8 mouse cellular contexts compared by ENCODE assay signal in the genomic region with DNA sequence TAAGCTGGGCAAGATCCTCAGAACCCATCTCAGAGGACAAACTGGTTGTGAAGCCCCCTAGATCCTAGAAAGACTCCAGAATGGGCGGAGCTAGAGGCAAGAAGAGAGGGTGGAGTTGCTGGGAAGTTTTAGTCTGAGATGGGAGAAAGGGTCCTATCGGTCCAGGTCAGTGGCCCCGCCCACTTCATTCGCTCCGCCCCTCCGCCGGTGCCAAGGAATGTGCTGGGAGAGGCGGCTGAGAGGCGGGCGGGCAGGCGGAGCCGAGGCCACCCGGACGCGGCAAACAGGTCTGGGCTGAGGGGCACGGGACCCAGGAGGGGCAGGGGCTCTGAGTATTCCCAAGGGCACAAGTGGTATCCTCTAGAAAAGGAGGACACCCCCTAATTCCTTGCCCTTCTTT. TPM values are rescaled to one million over a fixed set of nuclear protein-coding genes. Genes with fewer than 3 reads are reported as not detected.
A peak's percentile ranks its signal among the peaks of the same experiment; 100 is the strongest.
DNase-seq lines count a peak whose midpoint lies in the region; ATAC-seq and TF ChIP-seq lines count a peak whose summit lies in the region.

Gene Paqr6, plus strand, starts transcription at position 248 of the 400 bp plus-strand sequence.

- no peak; the same call in 1 of the 2 replicates for ATAC-seq in forebrain, embryonic 11.5 days (replicated peaks; ENCODE audit: low FRiP score)
- ATAC-seq in forebrain, postnatal 0 days = no peak
- ATAC-seq in embryonic facial prominence, embryonic 11.5 days (replicated peaks; ENCODE audit: insufficient number of reproducible peaks, low FRiP score, low TSS enrichment, low read depth) = no peak
- peak; percentile 74 for ATAC-seq in heart, embryonic 12.5 days (ENCODE audit: insufficient number of reproducible peaks, low FRiP score)
- peak; percentile 47 for ATAC-seq in kidney, embryonic 16.5 days (ENCODE audit: low FRiP score, low TSS enrichment)
- no peak for ATAC-seq in monocyte, adult 5-6 weeks (replicated peaks; ENCODE audit: insufficient number of reproducible peaks, low FRiP score, low TSS enrichment, poor library complexity, severe bottlenecking)

- no peak within 1 kb of the TSS for H3K9ac ChIP-seq in forebrain, embryonic 11.5 days (ENCODE audit: low read length)
- no peak within 1 kb of the TSS for H3K9ac ChIP-seq in forebrain, postnatal 0 days
- H3K9ac ChIP-seq in embryonic facial prominence, embryonic 11.5 days (replicated peaks; ENCODE audit: low read length) = no peak within 1 kb of the TSS
- H3K9ac ChIP-seq in heart, embryonic 12.5 days = no peak within 1 kb of the TSS; the same call in 1 of the 2 replicates
- peak within 1 kb of the TSS; percentile 23; the same call in 1 of the 2 replicates for H3K9ac ChIP-seq in kidney, embryonic 16.5 days (replicated peaks; ENCODE audit: low read length)

- WGBS in forebrain, embryonic 11.5 days = 3% methylated on average over 16 of the region's 16 CpGs
- WGBS in forebrain, postnatal 0 days = 3% methylated on average over 16 of the region's 16 CpGs
- under 1% methylated on average over 16 of the region's 16 CpGs for WGBS in embryonic facial prominence, embryonic 11.5 days
- WGBS in heart, embryonic 12.5 days = 1% methylated on average over 16 of the region's 16 CpGs
- WGBS in kidney, embryonic 16.5 days = 2% methylated on average over 16 of the region's 16 CpGs
- WGBS in lung, adult 2 months = 13% methylated on average over 16 of the region's 16 CpGs
- 42% methylated on average over 14 of the region's 16 CpGs for WGBS in spleen, adult 2 months

- DNase-seq in forebrain, embryonic 11.5 days (ENCODE audit: low spot score) = peak; percentile 73
- DNase-seq in forebrain, postnatal 0 days = no peak
- DNase-seq in embryonic facial prominence, embryonic 11.5 days (ENCODE audit: low spot score) = peak; percentile 61
- peak; percentile 79 for DNase-seq in lung, adult 2 months
- no peak for DNase-seq in spleen, adult 2 months (ENCODE audit: low read depth in 1 of 2, low spot score in 2 of 2)

- no peak within 1 kb of the TSS for H3K4me3 ChIP-seq in forebrain, embryonic 11.5 days (ENCODE audit: low read depth, low read length)
- H3K4me3 ChIP-seq in forebrain, postnatal 0 days (ENCODE audit: low read depth, low read length) = no peak within 1 kb of the TSS
- H3K4me3 ChIP-seq in embryonic facial prominence, embryonic 11.5 days (ENCODE audit: low read depth, low read length) = no peak within 1 kb of the TSS
- H3K4me3 ChIP-seq in heart, embryonic 12.5 days = peak within 1 kb of the TSS; percentile 26
- H3K4me3 ChIP-seq in kidney, embryonic 16.5 days (ENCODE audit: low read length) = peak within 1 kb of the TSS; percentile 30
- peak within 1 kb of the TSS; percentile 34 for H3K4me3 ChIP-seq in lung, adult 2 months (replicated peaks; ENCODE audit: extremely low read depth, low read depth, low read length)
- H3K4me3 ChIP-seq in spleen, adult 2 months (ENCODE audit: extremely low read depth, insufficient read depth, insufficient read length) = no peak within 1 kb of the TSS

- H3K4me2 ChIP-seq in forebrain, embryonic 11.5 days (ENCODE audit: low read depth, low read length, severe bottlenecking) = 0 out of 2 replicates have a peak within 1 kb of the TSS, but pooled peaks have one; percentile 24
- H3K4me2 ChIP-seq in forebrain, postnatal 0 days (ENCODE audit: low read depth) = no peak within 1 kb of the TSS
- no peak within 1 kb of the TSS for H3K4me2 ChIP-seq in embryonic facial prominence, embryonic 11.5 days (ENCODE audit: low read depth, low read length)
- peak within 1 kb of the TSS; percentile 59 for H3K4me2 ChIP-seq in heart, embryonic 12.5 days
- H3K4me2 ChIP-seq in kidney, embryonic 16.5 days (replicated peaks; ENCODE audit: low read depth, low read length) = peak within 1 kb of the TSS; percentile 42

- TF ChIP-seq CTCF in forebrain, postnatal 0 days (IDR thresholded peaks at IDR 0.05; ENCODE audit: low read depth) = no peak
- no peak for TF ChIP-seq CTCF in lung, adult 2 months (IDR thresholded peaks at IDR 0.05; ENCODE audit: insufficient read depth, low read length)
- TF ChIP-seq CTCF in spleen, adult 2 months (IDR thresholded peaks at IDR 0.05; ENCODE audit: extremely low read depth, insufficient read depth, insufficient read length, insufficient replicate concordance) = no peak

- TF ChIP-seq POLR2A in lung, adult 2 months (IDR thresholded peaks at IDR 0.05; ENCODE audit: borderline replicate concordance, extremely low read depth, low read depth, low read length) = no peak
- no peak for TF ChIP-seq POLR2A in spleen, adult 2 months (IDR thresholded peaks at IDR 0.05; ENCODE audit: low read depth, low read length)

- H3K27ac ChIP-seq in forebrain, embryonic 11.5 days (ENCODE audit: low read depth, low read length) = no peak within 1 kb of the TSS
- H3K27ac ChIP-seq in forebrain, postnatal 0 days (ENCODE audit: low read depth, low read length) = no peak within 1 kb of the TSS
- H3K27ac ChIP-seq in embryonic facial prominence, embryonic 11.5 days (replicated peaks; ENCODE audit: low read depth, low read length) = no peak within 1 kb of the TSS
- peak within 1 kb of the TSS; percentile 45; the same call in 1 of the 2 replicates for H3K27ac ChIP-seq in heart, embryonic 12.5 days (ENCODE audit: poor library complexity, severe bottlenecking)
- peak within 1 kb of the TSS; percentile 22; the same call in 1 of the 2 replicates for H3K27ac ChIP-seq in kidney, embryonic 16.5 days (ENCODE audit: low read length)
- peak within 1 kb of the TSS; percentile 5; the same call in 1 of the 2 replicates for H3K27ac ChIP-seq in spleen, adult 2 months (ENCODE audit: insufficient read depth, low read length)

- no peaks in the 10 kb centered on the region for H3K9me3 ChIP-seq in forebrain, embryonic 11.5 days (ENCODE audit: control insufficient read depth, low read length)
- H3K9me3 ChIP-seq in forebrain, postnatal 0 days (ENCODE audit: low read length) = no peaks in the 10 kb centered on the region
- no peaks in the 10 kb centered on the region for H3K9me3 ChIP-seq in embryonic facial prominence, embryonic 11.5 days (replicated peaks; ENCODE audit: control insufficient read depth, low read length)
- H3K9me3 ChIP-seq in heart, embryonic 12.5 days (replicated peaks) = no peaks in the 10 kb centered on the region
- no peaks in the 10 kb centered on the region for H3K9me3 ChIP-seq in kidney, embryonic 16.5 days (ENCODE audit: low read length)

- no peaks in the 10 kb centered on the region; the same call in 1 of the 2 replicates for H3K4me1 ChIP-seq in forebrain, embryonic 11.5 days (replicated peaks; ENCODE audit: control insufficient read depth, insufficient read depth, low read length)
- no peaks in the 10 kb centered on the region for H3K4me1 ChIP-seq in forebrain, postnatal 0 days (ENCODE audit: insufficient read depth)
- no peaks in the 10 kb centered on the region for H3K4me1 ChIP-seq in embryonic facial prominence, embryonic 11.5 days (ENCODE audit: control insufficient read depth, insufficient read depth, low read length)
- H3K4me1 ChIP-seq in heart, embryonic 12.5 days (replicated peaks) = peaks cover 36% of the 10 kb centered on the region
- H3K4me1 ChIP-seq in kidney, embryonic 16.5 days (ENCODE audit: insufficient read depth, low read length) = peaks cover 10% of the 10 kb centered on the region; the same call in 1 of the 2 replicates
- H3K4me1 ChIP-seq in lung, adult 2 months (ENCODE audit: control insufficient read depth, insufficient read depth, low read length) = peaks cover 4% of the 10 kb centered on the region; the same call in 1 of the 2 replicates
- no peaks in the 10 kb centered on the region for H3K4me1 ChIP-seq in spleen, adult 2 months (ENCODE audit: control insufficient read depth, insufficient read depth, insufficient read length)

- peaks cover 12% of the 10 kb centered on the region for H3K36me3 ChIP-seq in forebrain, embryonic 11.5 days (ENCODE audit: control insufficient read depth, insufficient read depth, low read length)
- peaks cover 33% of the 10 kb centered on the region for H3K36me3 ChIP-seq in forebrain, postnatal 0 days (ENCODE audit: insufficient read depth)
- peaks cover 9% of the 10 kb centered on the region for H3K36me3 ChIP-seq in embryonic facial prominence, embryonic 11.5 days (replicated peaks; ENCODE audit: control insufficient read depth, insufficient read depth, low read depth, low read length)
- peaks cover 33% of the 10 kb centered on the region for H3K36me3 ChIP-seq in heart, embryonic 12.5 days
- H3K36me3 ChIP-seq in kidney, embryonic 16.5 days (ENCODE audit: insufficient read depth, low read length) = peaks cover 28% of the 10 kb centered on the region
- H3K36me3 ChIP-seq in spleen, adult 2 months (ENCODE audit: control insufficient read depth, insufficient read depth, low read length) = peaks cover 27% of the 10 kb centered on the region

- H3K27me3 ChIP-seq in forebrain, embryonic 11.5 days (ENCODE audit: control insufficient read depth, insufficient read depth, low read length) = peaks cover 14% of the 10 kb centered on the region
- no peaks in the 10 kb centered on the region for H3K27me3 ChIP-seq in forebrain, postnatal 0 days (ENCODE audit: insufficient read depth, low read length)
- H3K27me3 ChIP-seq in embryonic facial prominence, embryonic 11.5 days (ENCODE audit: control insufficient read depth, insufficient read depth, low read length) = peaks cover 18% of the 10 kb centered on the region
- H3K27me3 ChIP-seq in heart, embryonic 12.5 days (replicated peaks) = peaks cover 27% of the 10 kb centered on the region
- peaks cover 7% of the 10 kb centered on the region; the same call in 1 of the 2 replicates for H3K27me3 ChIP-seq in kidney, embryonic 16.5 days (ENCODE audit: insufficient read depth, low read length)
- H3K27me3 ChIP-seq in spleen, adult 2 months (ENCODE audit: control insufficient read depth, insufficient read depth, low read length) = no peaks in the 10 kb centered on the region

RNA-seq across cellular contexts. Expression of gene Paqr6, which starts in this region (rescaled TPM):
- polyA plus RNA-seq in forebrain, embryonic 11.5 days (2014; fragmentation: Nextera tagmentation; extraction: Ambion mirVana) = 1.1 and 1.2 TPM in 2 replicates
- total RNA-seq in forebrain, postnatal 0 days (2014; rRNA removed) = 1.3 and 3.3 TPM in 2 replicates
- polyA plus RNA-seq in forebrain, postnatal 0 days (2015; fragmentation: Nextera tagmentation; extraction: Ambion mirVana) = 2.7 and 3.0 TPM in 2 replicates
- polyA plus RNA-seq in embryonic facial prominence, embryonic 11.5 days (2014; fragmentation: Nextera tagmentation; extraction: Ambion mirVana) = 0.60 and 0.82 TPM in 2 replicates
- polyA plus RNA-seq in heart, embryonic 12.5 days (2016; fragmentation: Nextera tagmentation; extraction: Ambion mirVana) = 3.6 and 4.3 TPM in 2 replicates
- polyA plus RNA-seq in kidney, embryonic 16.5 days (2015; fragmentation: Nextera tagmentation; extraction: Ambion mirVana) = 19.1 and 22.1 TPM in 2 replicates
- polyA plus RNA-seq in lung, adult 2 months (2012; rRNA removed) = 19.1 and 29.1 TPM in 2 replicates
- 4.3 and 4.4 TPM in 2 replicates for polyA plus RNA-seq in spleen, adult 2 months (2012; rRNA removed)
- 1.6 TPM in 1 of 3 replicates, not detected in the others for total RNA-seq in monocyte, adult 5-6 weeks (2017)

Comparison
In these comparisons a context has a peak if more than half of its experiments do, and no peak if none do; other contexts are left out.
1. DNase-seq: peak in forebrain, embryonic 11.5 days (single experiment) and lung, adult 2 months (single experiment); none in forebrain, postnatal 0 days (single experiment) and spleen, adult 2 months (0 of 2).
2. H3K4me2 ChIP-seq: peak in forebrain, embryonic 11.5 days (single experiment), heart, embryonic 12.5 days (single experiment) and kidney, embryonic 16.5 days (single experiment); none in forebrain, postnatal 0 days (single experiment) and embryonic facial prominence, embryonic 11.5 days (single experiment).
3. Peak in DNase-seq in embryonic facial prominence, embryonic 11.5 days; RNA of the gene not detected or under 1 TPM.
4. ATAC-seq: peak in heart, embryonic 12.5 days (single experiment) and kidney, embryonic 16.5 days (single experiment); none in forebrain, embryonic 11.5 days (single experiment), forebrain, postnatal 0 days (single experiment), embryonic facial prominence, embryonic 11.5 days (single experiment) and monocyte, adult 5-6 weeks (single experiment).
5. H3K27ac ChIP-seq: peak in heart, embryonic 12.5 days (single experiment), kidney, embryonic 16.5 days (single experiment) and spleen, adult 2 months (single experiment); none in forebrain, embryonic 11.5 days (single experiment), forebrain, postnatal 0 days (single experiment) and embryonic facial prominence, embryonic 11.5 days (single experiment).
6. H3K4me3 ChIP-seq: peak in heart, embryonic 12.5 days (single experiment), kidney, embryonic 16.5 days (single experiment) and lung, adult 2 months (single experiment); none in forebrain, embryonic 11.5 days (single experiment), forebrain, postnatal 0 days (single experiment), embryonic facial prominence, embryonic 11.5 days (single experiment) and spleen, adult 2 months (single experiment).